Mouse (Mus musculus) mouse trophoblast stem cell (cell line): ENCODE measurements around the gene Gm28035.

Experiments
- in situ Hi-C, 2 experiments: fragments of 300-500 bp; cut with MseI, MboI; formaldehyde crosslinking; loops; 2 replicates in 1 of 2; 3 replicates in 1 of 2; pipeline ENCODE4 v1.15.1; 2025

Gm28035 gene

GRCm38 (mm10) chr2:30238906-30239465, 1.4 kb upstream of the Gm28035 start:
- in situ Hi-C loops = no loop called here

GRCm38 (mm10) chr2:30239777-30240176, 590 bp upstream of the Gm28035 start:
- in situ Hi-C loops = no loop called here

DNA sequence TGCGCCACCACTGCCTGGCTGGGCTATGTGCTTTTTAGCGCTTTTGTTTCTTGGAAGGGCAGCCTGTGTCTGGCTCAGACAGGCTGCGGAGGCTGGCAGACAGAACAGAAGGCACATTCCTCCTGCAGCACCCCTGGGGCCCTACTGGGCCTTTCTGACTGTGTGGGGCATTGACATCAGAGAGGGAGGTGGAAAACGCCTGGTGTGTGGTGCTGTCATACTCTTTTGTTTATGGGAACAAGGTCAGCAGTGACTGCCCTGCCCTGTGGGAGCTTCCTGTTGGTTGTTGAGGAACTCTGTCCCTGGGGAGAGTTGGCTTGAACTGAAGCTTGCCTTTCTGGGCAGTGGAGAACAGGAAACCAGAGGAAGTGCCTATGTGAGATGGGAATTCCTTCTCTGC, 2.1 kb downstream of the Gm28035 start:
- in situ Hi-C loops = no loop called here

GRCm38 (mm10) chr2:30243391-30243790, 3.0 kb downstream of the Gm28035 start:
- in situ Hi-C loops = no loop called here

GRCm38 (mm10) chr2:30244595-30245178, 4.3 kb downstream of the Gm28035 start:
- in situ Hi-C loops = no loop called here

DNA sequence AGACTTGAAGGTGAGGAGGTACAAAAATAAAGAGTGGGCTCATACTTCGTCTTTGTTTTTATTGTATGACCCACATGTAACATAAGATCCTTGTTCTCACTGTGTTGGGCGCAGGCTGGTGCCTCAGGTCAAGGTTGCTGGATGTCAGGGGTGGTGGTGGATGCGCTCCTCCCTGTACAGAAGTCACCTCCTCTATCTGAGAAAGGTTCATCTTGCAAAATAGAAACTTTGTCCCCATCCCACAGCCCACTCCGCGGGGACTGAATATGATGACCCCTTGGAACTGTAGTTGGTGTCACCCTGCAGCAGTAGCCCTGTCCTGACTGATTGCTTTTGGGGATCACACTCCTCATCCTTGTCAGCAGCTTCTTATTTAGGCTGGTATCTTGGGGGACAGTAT, 6.7 kb downstream of the Gm28035 start:
- in situ Hi-C loops = no loop called here

GRCm38 (mm10) chr2:30247681-30248080, 7.3 kb downstream of the Gm28035 start:
- in situ Hi-C loops = no loop called here

DNA sequence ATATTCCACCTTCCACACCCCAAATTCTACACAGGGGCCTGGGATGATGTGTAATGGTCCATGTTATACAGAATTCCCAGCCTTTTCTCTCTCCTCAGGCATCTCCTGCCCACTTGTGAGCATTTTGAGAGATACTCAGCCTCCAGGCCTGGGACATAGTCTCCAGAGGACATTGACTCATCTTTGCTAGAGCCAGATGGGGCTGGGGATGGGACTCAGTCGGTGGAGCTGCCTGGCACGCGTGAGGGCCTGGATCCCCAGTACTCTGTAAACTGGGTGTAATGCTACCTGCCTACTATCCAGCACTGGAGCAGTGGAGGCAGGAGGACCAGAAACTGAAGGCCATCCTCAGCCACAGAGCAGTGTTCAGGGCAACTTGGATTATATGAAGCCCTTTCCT, 8.8 kb downstream of the Gm28035 start:
- in situ Hi-C loops = no loop called here

- in situ Hi-C loops = no loop called here
These were observed 10.1 kb downstream of the Gm28035 start for GRCm38 (mm10) chr2:30250166-30251128.

- in situ Hi-C loops = no loop called here
These were observed 11.2 kb downstream of the Gm28035 start for GRCm38 (mm10) chr2:30251417-30252104.

DNA sequence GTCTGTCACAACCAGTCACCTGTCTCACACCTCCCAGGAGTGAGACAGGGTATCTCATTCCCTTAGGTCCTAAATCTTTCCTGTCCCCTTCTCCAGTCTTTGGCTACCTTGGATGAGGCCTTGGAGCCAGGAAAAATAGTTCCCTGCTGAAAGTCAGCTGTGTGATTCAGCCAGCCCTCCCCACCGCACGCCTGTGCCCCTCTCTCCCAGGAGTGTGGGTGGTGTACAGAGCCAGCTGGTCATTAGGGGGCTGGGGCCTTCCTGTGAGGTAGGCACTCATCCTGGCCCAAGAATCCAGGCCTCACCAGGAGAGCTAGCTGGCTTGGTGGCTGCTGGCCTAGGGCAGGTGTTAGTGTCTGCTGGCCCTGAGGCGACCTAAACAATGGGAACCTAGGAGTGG, 12.2 kb downstream of the Gm28035 start:
- in situ Hi-C loops = no loop called here

DNA sequence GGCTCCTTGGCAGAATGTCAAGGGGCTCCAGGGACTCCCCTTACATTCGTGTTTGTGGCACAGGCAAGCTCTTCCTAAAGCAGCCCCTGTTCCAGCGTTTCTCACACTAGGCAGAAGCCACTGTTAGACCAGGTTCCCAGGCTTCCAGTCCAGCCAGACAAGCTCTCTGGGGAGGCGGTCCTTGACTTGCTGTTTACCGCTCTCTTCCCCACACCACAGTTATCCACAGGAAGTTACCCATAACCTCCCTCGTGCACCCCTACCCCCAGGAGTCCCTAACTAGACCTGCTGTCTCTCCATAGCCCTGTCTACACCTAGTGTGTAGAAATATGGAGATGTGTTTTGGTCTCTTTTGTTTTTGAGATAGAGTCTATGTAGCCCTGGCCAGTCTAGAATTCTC, 13.4 kb downstream of the Gm28035 start:
- in situ Hi-C loops = no loop called here

- in situ Hi-C loops = no loop called here
These were observed 15.4 kb downstream of the Gm28035 start for GRCm38 (mm10) chr2:30255631-30256395.

DNA sequence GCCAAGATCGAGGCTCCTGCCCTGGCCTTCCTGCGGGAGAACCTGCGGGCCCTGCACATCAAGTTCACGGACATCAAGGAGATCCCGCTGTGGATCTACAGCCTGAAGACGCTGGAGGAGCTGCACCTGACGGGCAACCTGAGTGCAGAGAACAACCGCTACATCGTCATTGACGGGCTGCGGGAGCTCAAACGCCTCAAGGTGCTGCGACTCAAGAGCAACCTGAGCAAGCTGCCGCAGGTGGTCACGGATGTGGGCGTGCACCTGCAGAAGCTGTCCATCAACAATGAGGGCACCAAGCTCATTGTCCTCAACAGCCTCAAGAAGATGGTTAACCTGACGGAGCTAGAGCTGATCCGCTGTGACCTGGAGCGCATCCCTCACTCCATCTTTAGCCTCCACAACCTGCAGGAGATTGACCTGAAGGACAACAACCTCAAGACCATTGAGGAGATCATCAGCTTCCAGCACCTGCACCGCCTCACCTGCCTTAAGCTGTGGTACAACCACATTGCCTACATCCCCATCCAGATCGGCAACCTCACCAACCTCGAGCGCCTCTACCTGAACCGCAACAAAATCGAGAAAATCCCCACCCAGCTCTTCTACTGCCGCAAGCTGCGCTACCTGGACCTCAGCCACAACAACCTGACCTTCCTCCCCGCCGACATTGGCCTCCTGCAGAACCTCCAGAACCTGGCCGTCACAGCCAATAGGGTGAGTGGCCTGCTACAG, 16.4 kb downstream of the Gm28035 start:
- in situ Hi-C loops = no loop called here

GRCm38 (mm10) chr2:30257699-30258460, 17.5 kb downstream of the Gm28035 start:
- in situ Hi-C loops = no loop called here

DNA sequence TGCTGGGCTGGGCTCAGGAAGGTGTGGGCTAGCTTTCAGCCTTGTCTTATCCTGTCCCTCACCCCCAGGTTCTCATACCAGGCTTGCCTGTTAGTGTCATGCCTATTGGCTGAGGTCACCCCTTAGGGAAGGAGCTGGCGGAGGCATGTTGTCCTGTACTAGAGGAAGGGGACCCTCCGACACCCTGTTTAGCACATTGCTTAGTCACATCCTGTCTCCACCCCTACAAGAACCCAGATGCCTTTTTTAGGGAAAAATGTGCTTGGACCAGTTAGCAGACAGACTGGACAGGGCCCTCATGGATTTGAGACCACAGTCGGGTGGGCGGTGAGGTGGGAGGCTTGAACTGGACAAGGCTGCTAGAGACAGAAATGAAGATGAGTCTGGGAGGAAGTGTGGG, 18.2 kb downstream of the Gm28035 start:
- in situ Hi-C loops = no loop called here

DNA sequence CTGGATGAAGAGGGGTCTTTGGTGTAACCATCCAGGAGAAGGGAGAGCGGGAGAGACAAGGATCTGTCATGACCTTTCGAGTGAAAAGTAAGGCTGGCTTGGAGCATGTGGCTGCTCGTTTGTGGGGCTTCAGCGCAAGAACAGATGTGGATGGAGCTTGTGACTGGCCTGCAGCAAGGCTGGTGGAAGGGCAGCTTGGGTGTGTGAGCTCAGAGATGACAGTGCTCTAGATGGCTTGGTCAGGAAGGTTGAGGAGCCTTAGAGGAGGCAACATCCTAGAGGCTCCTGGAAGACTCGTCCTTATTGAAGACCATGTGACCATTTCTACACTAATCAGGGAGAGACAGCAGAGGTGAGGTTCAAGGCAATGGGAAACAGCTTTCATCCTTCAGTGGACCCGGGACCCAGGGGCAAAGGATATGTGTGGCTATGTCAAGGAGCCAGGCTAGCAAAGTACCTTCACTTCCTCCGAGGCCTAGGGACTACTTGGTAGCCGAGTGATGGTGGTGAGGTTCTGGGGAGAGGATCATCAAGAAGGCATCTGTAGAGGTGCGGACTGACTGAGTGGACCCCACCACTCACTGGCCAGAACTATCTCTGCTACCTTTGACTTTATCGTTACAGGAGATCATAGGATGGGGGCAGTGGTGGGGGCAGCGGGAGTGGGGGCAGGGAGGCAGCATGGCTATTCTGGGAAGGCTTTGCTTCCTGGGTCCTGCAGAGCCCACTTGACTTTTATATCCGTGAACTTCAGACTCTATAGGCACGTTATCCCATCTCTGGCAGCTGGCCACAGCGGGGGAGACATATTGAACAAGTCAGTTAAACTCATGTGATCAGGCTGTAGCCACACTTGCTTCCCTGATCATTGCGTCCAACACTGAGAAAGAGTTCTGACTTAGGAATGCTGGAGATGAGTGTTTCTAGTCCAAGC, 19.0 kb downstream of the Gm28035 start:
- in situ Hi-C loops = no loop called here

- in situ Hi-C loops = no loop called here
These were observed 20.8 kb downstream of the Gm28035 start for GRCm38 (mm10) chr2:30261064-30261736.
